ENCODE assay signal across 8 mouse cellular contexts in the genomic region with DNA sequence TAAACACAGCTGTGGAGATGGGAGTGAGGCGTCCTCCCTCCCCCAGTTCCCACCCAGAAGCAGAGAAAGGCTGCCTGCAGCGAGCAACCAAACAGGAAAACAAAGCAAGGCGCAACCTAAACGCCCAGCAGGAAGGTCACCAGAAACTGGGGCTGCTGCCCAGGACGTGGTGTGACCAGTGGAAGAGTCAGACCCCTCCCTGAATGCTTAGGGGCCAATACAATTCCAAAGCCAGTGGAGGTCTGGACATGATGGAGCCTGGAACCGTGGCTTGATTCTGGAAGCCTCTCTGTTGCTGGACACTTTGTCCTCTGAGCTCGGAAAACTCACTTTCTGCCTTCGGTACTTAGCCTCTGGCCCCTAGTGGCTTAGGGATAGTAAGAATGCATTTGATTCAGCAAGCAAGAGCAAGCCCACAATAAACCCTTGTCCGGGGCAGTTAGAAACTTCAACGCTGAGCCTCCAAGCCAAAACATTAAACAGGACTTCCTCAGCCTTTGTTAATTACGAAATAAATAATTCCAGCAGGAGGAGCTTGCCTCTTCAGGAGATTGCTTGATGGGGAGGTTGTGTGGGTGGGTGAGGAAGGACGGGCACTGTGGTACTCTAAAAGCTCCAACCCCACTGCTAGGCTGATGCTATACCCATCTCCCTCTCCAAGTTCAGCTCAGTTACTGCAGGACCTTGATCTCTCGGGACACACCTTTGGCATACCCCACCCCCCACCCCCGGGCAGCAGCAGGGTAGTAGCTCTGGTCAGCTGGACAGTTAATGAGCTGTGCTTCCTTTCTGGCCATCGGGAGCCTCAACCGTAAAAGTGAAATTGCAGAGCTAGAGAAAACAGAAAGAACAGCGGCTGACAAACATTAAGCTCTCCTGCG. TPM values are rescaled to one million over a fixed set of nuclear protein-coding genes. Genes with fewer than 3 reads are reported as not detected.
DNase-seq lines count a peak whose midpoint lies in the region; ATAC-seq lines count a peak whose summit lies in the region.

No protein-coding gene starts in this region.

- WGBS in forebrain, embryonic 15.5 days = 17% methylated on average over 18 of the region's 18 CpGs
- 10% methylated on average over 18 of the region's 18 CpGs for WGBS in hindbrain, embryonic 10.5 days
- WGBS in limb, embryonic 11.5 days = 7% methylated on average over 18 of the region's 18 CpGs
- WGBS in midbrain, embryonic 13.5 days = 12% methylated on average over 18 of the region's 18 CpGs

- H3K4me3 ChIP-seq in forebrain, embryonic 15.5 days = no peak overlapping the region
- peak overlapping the region; percentile 9 for H3K4me3 ChIP-seq in hindbrain, embryonic 10.5 days
- no peak overlapping the region for H3K4me3 ChIP-seq in limb, embryonic 11.5 days (ENCODE audit: low read depth, low read length)
- H3K4me3 ChIP-seq in midbrain, embryonic 13.5 days (replicated peaks) = no peak overlapping the region

- H3K27ac ChIP-seq in forebrain, embryonic 15.5 days (replicated peaks) = peak overlapping the region; percentile 34
- peak overlapping the region; percentile 86 for H3K27ac ChIP-seq in hindbrain, embryonic 10.5 days
- H3K27ac ChIP-seq in limb, embryonic 11.5 days (replicated peaks; ENCODE audit: low read depth, low read length) = peak overlapping the region; percentile 58
- peak overlapping the region; percentile 19; the same call in 1 of the 2 replicates for H3K27ac ChIP-seq in midbrain, embryonic 13.5 days

- H3K36me3 ChIP-seq in forebrain, embryonic 15.5 days = no peaks in the 10 kb centered on the region
- H3K36me3 ChIP-seq in hindbrain, embryonic 10.5 days = no peaks in the 10 kb centered on the region
- no peaks in the 10 kb centered on the region for H3K36me3 ChIP-seq in limb, embryonic 11.5 days (ENCODE audit: control insufficient read depth, insufficient read depth, low read length)
- no peaks in the 10 kb centered on the region for H3K36me3 ChIP-seq in midbrain, embryonic 13.5 days

- no peaks in the 10 kb centered on the region for H3K9me3 ChIP-seq in forebrain, embryonic 15.5 days
- H3K9me3 ChIP-seq in hindbrain, embryonic 10.5 days = no peaks in the 10 kb centered on the region
- H3K9me3 ChIP-seq in limb, embryonic 11.5 days (ENCODE audit: control insufficient read depth, low read length) = no peaks in the 10 kb centered on the region
- H3K9me3 ChIP-seq in midbrain, embryonic 13.5 days = no peaks in the 10 kb centered on the region

- H3K4me2 ChIP-seq in forebrain, embryonic 15.5 days (replicated peaks) = no peak overlapping the region
- H3K4me2 ChIP-seq in limb, embryonic 11.5 days (ENCODE audit: low read depth, severe bottlenecking) = peak overlapping the region; percentile 24; the same call in 1 of the 2 replicates
- H3K4me2 ChIP-seq in midbrain, embryonic 13.5 days (replicated peaks) = no peak overlapping the region

- H3K9ac ChIP-seq in forebrain, embryonic 15.5 days (replicated peaks) = no peak overlapping the region
- peak overlapping the region; percentile 27 for H3K9ac ChIP-seq in limb, embryonic 11.5 days (ENCODE audit: low read length)
- H3K9ac ChIP-seq in midbrain, embryonic 13.5 days (replicated peaks) = no peak overlapping the region; the same call in 1 of the 2 replicates

- H3K27me3 ChIP-seq in forebrain, embryonic 15.5 days = no peaks in the 10 kb centered on the region
- H3K27me3 ChIP-seq in hindbrain, embryonic 10.5 days (ENCODE audit: insufficient read depth, poor library complexity, severe bottlenecking) = peaks cover 9% of the 10 kb centered on the region; the same call in 1 of the 2 replicates
- H3K27me3 ChIP-seq in limb, embryonic 11.5 days (ENCODE audit: control insufficient read depth, insufficient read depth, low read length) = no peaks in the 10 kb centered on the region
- H3K27me3 ChIP-seq in midbrain, embryonic 13.5 days = peaks cover 18% of the 10 kb centered on the region

- H3K4me1 ChIP-seq in forebrain, embryonic 15.5 days = peaks cover 24% of the 10 kb centered on the region
- H3K4me1 ChIP-seq in hindbrain, embryonic 10.5 days (replicated peaks) = peaks cover 37% of the 10 kb centered on the region
- peaks cover 20% of the 10 kb centered on the region for H3K4me1 ChIP-seq in limb, embryonic 11.5 days (ENCODE audit: control insufficient read depth, insufficient read depth, low read length)
- peaks cover 6% of the 10 kb centered on the region; the same call in 1 of the 2 replicates for H3K4me1 ChIP-seq in midbrain, embryonic 13.5 days (replicated peaks)

- ATAC-seq in forebrain, embryonic 15.5 days (replicated peaks) = no peak
- no peak for ATAC-seq in limb, embryonic 11.5 days (ENCODE audit: insufficient number of reproducible peaks, low FRiP score, low TSS enrichment, low read depth)
- ATAC-seq in midbrain, embryonic 13.5 days = no peak

- DNase-seq in A20 (ENCODE audit: low read depth, low spot score) (peak; percentile 19), adipocyte (ENCODE audit: low spot score) (peak; percentile 70)
- peak; percentile 51 for DNase-seq in hindbrain, embryonic 10.5 days (ENCODE audit: low spot score)
- DNase-seq in limb, embryonic 11.5 days (ENCODE audit: low spot score) = peak; percentile 45
- no peak for DNase-seq in thymus, postnatal 0 days (ENCODE audit: low spot score)
- no peak for DNase-seq in spleen, postnatal 14 days (ENCODE audit: low spot score in 2 of 2)

RNA-seq across cellular contexts. Expression of a gene that starts 5.0 kb away (rescaled TPM):
- 19.6 and 21.4 TPM in 2 replicates for polyA plus RNA-seq in forebrain, embryonic 15.5 days (2015; fragmentation: Nextera tagmentation; extraction: Ambion mirVana)
- 13.1 TPM in 2 replicates for polyA plus RNA-seq in hindbrain, embryonic 10.5 days (2016; fragmentation: Nextera tagmentation; extraction: Ambion mirVana)
- polyA plus RNA-seq in limb, embryonic 11.5 days (2014; fragmentation: Nextera tagmentation; extraction: Ambion mirVana) = 12.7 and 13.4 TPM in 2 replicates
- 17.6 and 17.7 TPM in 2 replicates for polyA plus RNA-seq in midbrain, embryonic 13.5 days (2015; fragmentation: Nextera tagmentation; extraction: Ambion mirVana)
- polyA plus RNA-seq in thymus, postnatal 0 days (2015; fragmentation: Nextera tagmentation; extraction: Ambion mirVana) = 13.7 and 13.8 TPM in 2 replicates

RNA-seq across cellular contexts. Expression of a gene that starts 14.6 kb away (rescaled TPM):
- 53.4 and 61.3 TPM in 2 replicates for polyA plus RNA-seq in forebrain, embryonic 15.5 days (2015; fragmentation: Nextera tagmentation; extraction: Ambion mirVana)
- 63.9 and 72.3 TPM in 2 replicates for polyA plus RNA-seq in hindbrain, embryonic 10.5 days (2016; fragmentation: Nextera tagmentation; extraction: Ambion mirVana)
- polyA plus RNA-seq in limb, embryonic 11.5 days (2014; fragmentation: Nextera tagmentation; extraction: Ambion mirVana) = 60.4 and 67.2 TPM in 2 replicates
- 64.4 and 65.7 TPM in 2 replicates for polyA plus RNA-seq in midbrain, embryonic 13.5 days (2015; fragmentation: Nextera tagmentation; extraction: Ambion mirVana)
- 29.6 and 30.8 TPM in 2 replicates for polyA plus RNA-seq in thymus, postnatal 0 days (2015; fragmentation: Nextera tagmentation; extraction: Ambion mirVana)

RNA-seq across cellular contexts. Expression of a gene that starts 22.3 kb away (rescaled TPM):
- 87.7 and 92.9 TPM in 2 replicates for polyA plus RNA-seq in forebrain, embryonic 15.5 days (2015; fragmentation: Nextera tagmentation; extraction: Ambion mirVana)
- polyA plus RNA-seq in hindbrain, embryonic 10.5 days (2016; fragmentation: Nextera tagmentation; extraction: Ambion mirVana) = 135 TPM in 2 replicates
- 111 and 120 TPM in 2 replicates for polyA plus RNA-seq in limb, embryonic 11.5 days (2014; fragmentation: Nextera tagmentation; extraction: Ambion mirVana)
- polyA plus RNA-seq in midbrain, embryonic 13.5 days (2015; fragmentation: Nextera tagmentation; extraction: Ambion mirVana) = 110 and 111 TPM in 2 replicates
- polyA plus RNA-seq in thymus, postnatal 0 days (2015; fragmentation: Nextera tagmentation; extraction: Ambion mirVana) = 132 and 149 TPM in 2 replicates

RNA-seq across cellular contexts. Expression of a gene that starts 29.1 kb away (rescaled TPM):
- 4.8 and 5.5 TPM in 2 replicates for polyA plus RNA-seq in forebrain, embryonic 15.5 days (2015; fragmentation: Nextera tagmentation; extraction: Ambion mirVana)
- polyA plus RNA-seq in hindbrain, embryonic 10.5 days (2016; fragmentation: Nextera tagmentation; extraction: Ambion mirVana) = 6.7 and 7.6 TPM in 2 replicates
- polyA plus RNA-seq in limb, embryonic 11.5 days (2014; fragmentation: Nextera tagmentation; extraction: Ambion mirVana) = 7.0 and 8.1 TPM in 2 replicates
- polyA plus RNA-seq in midbrain, embryonic 13.5 days (2015; fragmentation: Nextera tagmentation; extraction: Ambion mirVana) = 7.2 and 7.5 TPM in 2 replicates
- polyA plus RNA-seq in thymus, postnatal 0 days (2015; fragmentation: Nextera tagmentation; extraction: Ambion mirVana) = 1.4 and 2.1 TPM in 2 replicates

RNA-seq across cellular contexts. Expression of a gene that starts 47.6 kb away (rescaled TPM):
- polyA plus RNA-seq in forebrain, embryonic 15.5 days (2015; fragmentation: Nextera tagmentation; extraction: Ambion mirVana) = 1.4 and 1.5 TPM in 2 replicates
- 0.95 and 1.9 TPM in 2 replicates for polyA plus RNA-seq in hindbrain, embryonic 10.5 days (2016; fragmentation: Nextera tagmentation; extraction: Ambion mirVana)
- 1.3 and 1.8 TPM in 2 replicates for polyA plus RNA-seq in limb, embryonic 11.5 days (2014; fragmentation: Nextera tagmentation; extraction: Ambion mirVana)
- polyA plus RNA-seq in midbrain, embryonic 13.5 days (2015; fragmentation: Nextera tagmentation; extraction: Ambion mirVana) = 1.2 and 1.3 TPM in 2 replicates
- 1.3 and 1.9 TPM in 2 replicates for polyA plus RNA-seq in thymus, postnatal 0 days (2015; fragmentation: Nextera tagmentation; extraction: Ambion mirVana)

Comparison
In these comparisons a context has a peak if more than half of its experiments do, and no peak if none do; other contexts are left out.
1. DNase-seq: peak in A20 (single experiment), adipocyte (single experiment), hindbrain, embryonic 10.5 days (single experiment) and limb, embryonic 11.5 days (single experiment); none in thymus, postnatal 0 days (single experiment) and spleen, postnatal 14 days (0 of 2).
2. H3K27ac ChIP-seq: peak in every context shown above with its lines; median percentile 86 in hindbrain, embryonic 10.5 days; 58 in limb, embryonic 11.5 days; 34 in forebrain, embryonic 15.5 days; 19 in midbrain, embryonic 13.5 days.